Mouse (Mus musculus) CH12.LX (cell line): ENCODE measurements around the gene Chrnd. TPM values are rescaled to one million over a fixed set of nuclear protein-coding genes. Genes with fewer than 3 reads are reported as not detected.

ENCODE experiments used
- DNase-seq: peaks from one replicate; pipeline ENCODE4 v3.0.0-alpha.2; 2013; ENCODE audit errors: extremely low read depth
- H3K27ac ChIP-seq: 2 replicates; pipeline ENCODE4 v1.5.1; 2012; ENCODE audit warnings: low read depth, mild to moderate bottlenecking, control low read depth, moderate library complexity; ENCODE audit not compliant: insufficient read depth
- H3K27me3 ChIP-seq: replicated peaks from 2 replicates; pipeline ENCODE3; 2012; ENCODE audit warnings: inconsistent platforms
- H3K36me3 ChIP-seq, 2 experiments: replicated peaks in 1 of 2; 2 replicates each; pipeline versions ENCODE3 to v1.6.1; 2012; ENCODE audit warnings: inconsistent platforms in 1 of 2, low read length in 1 of 2, mild to moderate bottlenecking in 1 of 2, mixed read lengths in 1 of 2, moderate library complexity in 1 of 2; ENCODE audit not compliant: control insufficient read depth in 1 of 2, insufficient read depth in 1 of 2
- H3K4me1 ChIP-seq, 2 experiments: 2 replicates each; pipeline ENCODE4 v1.6.1; 2012; ENCODE audit warnings: inconsistent platforms in 1 of 2, moderate library complexity in 1 of 2; ENCODE audit not compliant: insufficient read depth in 2 of 2, control insufficient read depth in 1 of 2
- H3K4me2 ChIP-seq: 2 replicates; pipeline ENCODE4 v1.6.1; 2012; ENCODE audit warnings: low read depth, mild to moderate bottlenecking, control low read depth; ENCODE audit not compliant: poor library complexity, insufficient read depth, severe bottlenecking
- H3K4me3 ChIP-seq, 3 experiments: fragments of 150-350 bp in 1 of 3; sonication (generic) in 1 of 3; replicated peaks in 1 of 3; 2 replicates each; pipeline versions ENCODE3 to v1.5.1; 2011 to 2012; ENCODE audit warnings: low read depth in 2 of 3, low read length in 2 of 3, mild to moderate bottlenecking in 2 of 3, moderate library complexity in 2 of 3, control low read depth in 1 of 3, improper control_type of control experiment in 1 of 3, inconsistent platforms in 1 of 3, mixed read lengths in 1 of 3; ENCODE audit not compliant: poor library complexity in 1 of 3
- H3K79me2 ChIP-seq: replicated peaks from 2 replicates; pipeline ENCODE4 v1.6.1; 2012; ENCODE audit warnings: mild to moderate bottlenecking, moderate library complexity; ENCODE audit not compliant: control insufficient read depth, poor library complexity, insufficient read depth, severe bottlenecking; ENCODE audit errors: extremely low read depth
- H3K9ac ChIP-seq: 2 replicates; pipeline ENCODE4 v1.6.1; 2012; ENCODE audit warnings: low read depth, mild to moderate bottlenecking, control low read depth, moderate library complexity; ENCODE audit not compliant: insufficient read depth
- H3K9me3 ChIP-seq: replicated peaks from 2 replicates; pipeline ENCODE3; 2012; ENCODE audit warnings: low read length, inconsistent platforms, mixed read lengths
- CHD1 ChIP-seq: IDR thresholded peaks from 2 replicates; pipeline ENCODE4 v1.6.1; 2012; ENCODE audit warnings: low read depth, low read length, improper control_type of control experiment, inconsistent platforms
- CHD2 ChIP-seq: IDR thresholded peaks from 2 replicates; pipeline ENCODE4 v1.6.1; 2011; ENCODE audit warnings: low read length, improper control_type of control experiment
- ELF1 ChIP-seq: IDR thresholded peaks from 2 replicates; pipeline ENCODE4 v1.6.1; 2014; ENCODE audit warnings: low read depth, mild to moderate bottlenecking, inconsistent platforms, low read length, improper control_type of control experiment
- ETS1 ChIP-seq: conservative IDR thresholded peaks from 2 replicates; pipeline ENCODE4 v1.6.1; 2012; ENCODE audit warnings: low read depth, mild to moderate bottlenecking, inconsistent platforms, low read length, improper control_type of control experiment, moderate library complexity
- JUND ChIP-seq: conservative IDR thresholded peaks from 2 replicates; pipeline ENCODE4 v1.6.1; 2011; ENCODE audit warnings: low read depth, low read length, improper control_type of control experiment
- KAT2A ChIP-seq: IDR thresholded peaks from 2 replicates; pipeline ENCODE4 v1.6.1; 2012; ENCODE audit warnings: low read length, improper control_type of control experiment, inconsistent platforms; ENCODE audit not compliant: insufficient replicate concordance
- MAFK ChIP-seq: IDR thresholded peaks from 2 replicates; pipeline ENCODE4 v1.6.1; 2011; ENCODE audit warnings: low read length, improper control_type of control experiment; ENCODE audit not compliant: insufficient replicate concordance
- MAX ChIP-seq: IDR thresholded peaks from 2 replicates; pipeline ENCODE4 v1.6.1; 2011; ENCODE audit warnings: low read length, improper control_type of control experiment
- MAZ ChIP-seq: IDR thresholded peaks from 2 replicates; pipeline ENCODE4 v1.6.1; 2012; ENCODE audit warnings: low read depth, mild to moderate bottlenecking, inconsistent platforms, low read length, improper control_type of control experiment, moderate library complexity
- MYC ChIP-seq: IDR thresholded peaks from 2 replicates; pipeline ENCODE4 v1.6.1; 2011; ENCODE audit warnings: low read depth, mild to moderate bottlenecking, improper control_type of control experiment, low read length
- NRF1 ChIP-seq: IDR thresholded peaks from 2 replicates; pipeline ENCODE4 v1.6.1; 2014; ENCODE audit warnings: low read depth, mild to moderate bottlenecking, inconsistent platforms, low read length, improper control_type of control experiment, moderate library complexity
- RCOR1 ChIP-seq: conservative IDR thresholded peaks from 2 replicates; pipeline ENCODE4 v1.6.1; 2012; ENCODE audit warnings: low read depth, mild to moderate bottlenecking, inconsistent platforms, low read length, improper control_type of control experiment
- SIN3A ChIP-seq: IDR thresholded peaks from 2 replicates; pipeline ENCODE4 v1.6.1; 2012; ENCODE audit warnings: low read length, improper control_type of control experiment, inconsistent platforms
- USF1 ChIP-seq: IDR thresholded peaks from 2 replicates; pipeline ENCODE4 v1.6.1; 2014; ENCODE audit warnings: low read depth, mild to moderate bottlenecking, inconsistent platforms, low read length, improper control_type of control experiment
- ZKSCAN1 ChIP-seq: IDR thresholded peaks from 2 replicates; pipeline ENCODE4 v1.6.1; 2012; ENCODE audit warnings: low read depth, inconsistent platforms, low read length, improper control_type of control experiment, borderline replicate concordance
- dilution Hi-C: fragments of 300-500 bp; cut with MboI; formaldehyde crosslinking; loops from 2 replicates; pipeline ENCODE4 v1.14.3; 2020; ENCODE audit warnings: low sequenced_read_pairs; ENCODE audit not compliant: extremely low pct_unique_long_range_greater_than_20kb, extremely low pct_ligation_motif_present
- in situ Hi-C: fragments of 300-500 bp; cut with MboI; formaldehyde crosslinking; loops from 3 replicates; pipeline ENCODE4 v1.14.3; 2019; ENCODE audit warnings: low sequenced_read_pairs, low pct_ligation_motif_present, low pct_unique_long_range_greater_than_20kb, mixed read lengths
- polyA plus RNA-seq: library from polyadenylated mRNA; unstranded; fragments of >175 nt; gene quantifications from 2 replicates; pipeline ENCODE4 v1.2.1, GENCODE M21; 2012; ENCODE audit warnings: low read depth; ENCODE audit not compliant: insufficient read length
- total RNA-seq, 2 experiments: library from RNA; depleted of rRNA; stranded (reverse); fragments of 300-350 nt in 1 of 2; fragments of >200 nt in 1 of 2; gene quantifications; 2 replicates each; pipeline ENCODE4 v1.2.3; 2012 to 2014

Chrnd gene
- total and polyA plus RNA-seq, 3 experiments, result 0.13 TPM; not detected in 2

DNA sequence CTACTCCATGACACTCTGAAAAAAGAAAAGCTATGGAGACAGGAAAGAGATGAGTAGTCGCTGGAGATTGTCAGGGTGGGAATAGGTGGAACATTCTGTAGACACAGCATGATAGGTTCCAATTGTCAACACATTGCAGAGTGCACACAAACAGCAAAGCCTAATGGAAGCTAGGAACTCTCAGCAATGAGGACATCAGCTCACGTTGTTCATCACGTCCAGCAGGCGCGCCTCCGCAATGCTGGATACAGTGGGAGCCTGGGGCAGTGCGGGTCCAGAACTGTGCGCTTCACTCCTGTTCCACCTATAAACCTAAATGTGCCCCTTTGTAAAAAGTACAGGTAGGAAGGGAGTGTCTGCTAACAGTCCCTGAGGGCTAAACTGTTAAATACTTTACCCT, 52.6 kb downstream of the Chrnd start:
- in situ Hi-C loops (no loop called here), dilution Hi-C loops (no loop called here)
- H3K9ac ChIP-seq, result no peak overlapping the region
- H3K4me3 ChIP-seq, result no peak overlapping the region
- no peak for DNase-seq
- H3K27me3 ChIP-seq, result no peaks in the 10 kb centered on the region
- H3K36me3 ChIP-seq, result peaks cover 7 to 27% of the 10 kb centered on the region in 2 experiments
- no peaks in the 10 kb centered on the region for H3K9me3 ChIP-seq
- TF ChIP-seq MAFK, result no peak
- TF ChIP-seq MAX, result no peak
- no peak for TF ChIP-seq ZKSCAN1
- no peak for TF ChIP-seq USF1
- no peak for TF ChIP-seq CHD1
- TF ChIP-seq RCOR1, result no peak
- TF ChIP-seq MYC, result no peak
- no peak for TF ChIP-seq CHD2
- no peak for TF ChIP-seq ELF1
- no peak for TF ChIP-seq NRF1
- no peak for TF ChIP-seq MAZ
- H3K4me1 ChIP-seq, result peaks cover 0 to 4% of the 10 kb centered on the region in 2 experiments; a peak in 1 of 4 replicates
- no peak overlapping the region for H3K4me2 ChIP-seq
- no peak overlapping the region for H3K27ac ChIP-seq
- no peaks in the 10 kb centered on the region for H3K79me2 ChIP-seq

GRCm38 (mm10) chr1:87245430-87245829, 55.0 kb downstream of the Chrnd start:
- Histone ChIP-seq H3K4me2 (no peak overlapping the region), H3K9ac (no peak overlapping the region), H3K9me3 (no peaks in the 10 kb centered on the region), H3K36me3 (peaks cover 0 to 7% of the 10 kb centered on the region in 2 experiments), H3K4me1 (peaks cover 0 to 4% of the 10 kb centered on the region in 2 experiments; a peak in 1 of 4 replicates), H3K27ac (no peak overlapping the region), H3K27me3 (no peaks in the 10 kb centered on the region), H3K4me3 (no peak overlapping the region), H3K79me2 (no peaks in the 10 kb centered on the region)
- TF ChIP-seq SIN3A (no peak), JUND (no peak), ZKSCAN1 (no peak), ETS1 (no peak), KAT2A (no peak)
- dilution Hi-C loops, result no loop called here
- DNase-seq, result no peak
- in situ Hi-C loops, result no loop called here
